In genomic region chr7:130206181-130206582, GRCm38 (mm10) we compare ENCODE assay signal across 8 mouse cellular contexts.
DNase-seq lines count a peak whose midpoint lies in the region; ATAC-seq lines count a peak whose summit lies in the region.

No protein-coding gene starts in this region.

- peak; percentile 36 for DNase-seq in gastrocnemius, postnatal 14 days
- DNase-seq in gastrocnemius, postnatal 36 days = no peak
- DNase-seq in ZHBTc4 (ENCODE audit: low read depth, low spot score) = peak; percentile 31
- DNase-seq in kidney, adult 9 months = peak; percentile 79
- DNase-seq in lung, postnatal 25 days (ENCODE audit: low spot score) = peak; percentile 20
- DNase-seq in thymus, postnatal 36 days = no peak
- no peak for DNase-seq in left cerebral cortex, postnatal 10 days (ENCODE audit: extremely low spot score in 1 of 2, low spot score in 2 of 2)

- no peak for ATAC-seq in megakaryocyte-erythroid progenitor cell, adult 5-6 weeks (replicated peaks; ENCODE audit: low FRiP score, low TSS enrichment, poor library complexity, severe bottlenecking)

- intact Hi-C loops in gastrocnemius, postnatal 14 days (cut with DNase I; ENCODE audit: low total_unique reads) = no loop called here
- intact Hi-C loops in gastrocnemius, postnatal 36 days (cut with DNase I) = no loop called here
- intact Hi-C loops in left cerebral cortex, postnatal 10 days (cut with DNase I) = no loop called here

Comparison
In these comparisons a context has a peak if more than half of its experiments do, and no peak if none do; other contexts are left out.
1. DNase-seq: peak in gastrocnemius, postnatal 14 days (single experiment), ZHBTc4 (single experiment), kidney, adult 9 months (single experiment) and lung, postnatal 25 days (single experiment); none in gastrocnemius, postnatal 36 days (0 of 2), thymus, postnatal 36 days (0 of 2) and left cerebral cortex, postnatal 10 days (0 of 2).